In genomic region chr2:84865616-84866571, GRCm38 (mm10) we compare ENCODE assay signal across 9 mouse cellular contexts. TPM values are rescaled to one million over a fixed set of nuclear protein-coding genes. Genes with fewer than 3 reads are reported as not detected.
DNase-seq lines count a peak whose midpoint lies in the region; ATAC-seq and TF ChIP-seq lines count a peak whose summit lies in the region.
"Had no signal": no experiment of that assay in that cellular context is flagged by ENCODE, and none has a peak within 500 bp of the region (broad histone marks: within the 10 kb centered on the region; RNA-seq: fewer than 3 reads in every experiment).

No protein-coding gene starts in this region.

- TF ChIP-seq EP300 in lung, postnatal 0 days (IDR thresholded peaks at IDR 0.05), result no peak

- peaks cover 58% of the 10 kb centered on the region for H3K27me3 ChIP-seq in embryonic facial prominence, embryonic 15.5 days
- H3K27me3 ChIP-seq in lung, postnatal 0 days (replicated peaks; ENCODE audit: insufficient read depth, low read length), result peaks cover 7% of the 10 kb centered on the region; the same call in 1 of the 2 replicates

- peaks cover 14% of the 10 kb centered on the region for H3K4me1 ChIP-seq in embryonic facial prominence, embryonic 15.5 days
- no peaks in the 10 kb centered on the region for H3K4me1 ChIP-seq in lung, postnatal 0 days (ENCODE audit: insufficient read depth, low read depth, low read length)
- peaks cover 11% of the 10 kb centered on the region for H3K4me1 ChIP-seq in olfactory bulb, adult 2 months (ENCODE audit: control insufficient read depth, insufficient read depth, low read length)

- no peak for TF ChIP-seq POLR2A in olfactory bulb, adult 2 months (IDR thresholded peaks at IDR 0.05; ENCODE audit: insufficient read depth, low read depth, low read length)

- no peak overlapping the region for H3K27ac ChIP-seq in embryonic facial prominence, embryonic 15.5 days (replicated peaks)
- H3K27ac ChIP-seq in layer of hippocampus, adult 2 months, result peak overlapping the region; percentile 97
- H3K27ac ChIP-seq in lung, postnatal 0 days (ENCODE audit: low read length), result no peak overlapping the region
- no peak overlapping the region for H3K27ac ChIP-seq in olfactory bulb, adult 2 months (ENCODE audit: insufficient read depth, low read depth, low read length)

- ATAC-seq in embryonic facial prominence, embryonic 15.5 days (ENCODE audit: insufficient number of reproducible peaks, low FRiP score, low TSS enrichment, low read depth), result peak; percentile 55; the same call in 1 of the 2 replicates
- ATAC-seq in lung, postnatal 0 days, result peak; percentile 47

- peak overlapping the region; percentile 78 for H3K4me2 ChIP-seq in embryonic facial prominence, embryonic 15.5 days (replicated peaks)
- peak overlapping the region; percentile 46 for H3K4me2 ChIP-seq in lung, postnatal 0 days (replicated peaks; ENCODE audit: low read depth, low read length)

- H3K9ac ChIP-seq in embryonic facial prominence, embryonic 15.5 days, result 0 out of 2 replicates have a peak overlapping the region, but pooled peaks have one; percentile 6
- H3K9ac ChIP-seq in lung, postnatal 0 days (replicated peaks; ENCODE audit: low read depth), result no peak overlapping the region

- peak overlapping the region; percentile 40 for H3K4me3 ChIP-seq in embryonic facial prominence, embryonic 15.5 days (replicated peaks)
- peak overlapping the region; percentile 57 for H3K4me3 ChIP-seq in layer of hippocampus, adult 2 months
- H3K4me3 ChIP-seq in lung, postnatal 0 days (ENCODE audit: low read depth, low read length), result peak overlapping the region; percentile 16
- peak overlapping the region; percentile 23 for H3K4me3 ChIP-seq in olfactory bulb, adult 2 months (ENCODE audit: insufficient read depth, low read depth, low read length)

- peak; percentile 79 to 80 for DNase-seq in B cell, adult 2 months
- DNase-seq in ES-CJ7 (ENCODE audit: low read depth, low spot score), result peak; percentile 67
- peak; percentile 74 to 84 for DNase-seq in heart, postnatal 14 days
- peak; percentile 75 to 84 for DNase-seq in layer of hippocampus, adult 2 months (ENCODE audit: low spot score in 2 of 2)
- peak; percentile 52 for DNase-seq in lung, postnatal 0 days (ENCODE audit: low spot score)
- DNase-seq in cerebellum, adult 9-10 months, result no peak

- WGBS in embryonic facial prominence, embryonic 15.5 days, result under 1% methylated on average over 46 of the region's 47 CpGs
- WGBS in lung, postnatal 0 days, result under 1% methylated on average over 39 of the region's 47 CpGs
- WGBS in olfactory bulb, adult 2 months, result 1% methylated on average over 47 of the region's 47 CpGs

- intact Hi-C loops in heart, postnatal 14 days (cut with DNase I), result loop anchor here (5.0 kb wide), 1 partner anchor 34 kb away; no protein-coding TSS in a partner anchor

- no peaks in the 10 kb centered on the region for H3K9me3 ChIP-seq in embryonic facial prominence, embryonic 15.5 days (replicated peaks)
- H3K9me3 ChIP-seq in lung, postnatal 0 days (ENCODE audit: low read length), result no peaks in the 10 kb centered on the region

- peaks cover 16% of the 10 kb centered on the region for H3K36me3 ChIP-seq in embryonic facial prominence, embryonic 15.5 days
- H3K36me3 ChIP-seq in lung, postnatal 0 days (ENCODE audit: insufficient read depth, low read length), result no peaks in the 10 kb centered on the region

- TF ChIP-seq CTCF in layer of hippocampus, adult 2 months (conservative IDR thresholded peaks at IDR 0.05), result peak; percentile 89
- TF ChIP-seq CTCF in lung, postnatal 0 days (IDR thresholded peaks at IDR 0.05), result peak; percentile 87
- TF ChIP-seq CTCF in olfactory bulb, adult 2 months (IDR thresholded peaks at IDR 0.05; ENCODE audit: insufficient read depth, low read depth, low read length), result peak; percentile 54

RNA-seq across cellular contexts. Expression of gene Rtn4rl2, which starts 20.6 kb away (rescaled TPM):
- polyA plus RNA-seq in embryonic facial prominence, embryonic 15.5 days (2015; fragmentation: Nextera tagmentation; extraction: Ambion mirVana), result 1.1 and 2.0 TPM in 2 replicates
- 1 to 10 TPM; 4.7 to 4.9 TPM for total RNA-seq in heart, postnatal 14 days (2021)
- 10 to 100 TPM; 85.9 to 88.8 TPM for total RNA-seq in layer of hippocampus, adult 2 months (2021)
- 0.62 and 1.1 TPM in 2 replicates for polyA plus RNA-seq in lung, postnatal 0 days (2015; fragmentation: Nextera tagmentation; extraction: Ambion mirVana)
- not detected in 2 replicates for polyA plus RNA-seq in olfactory bulb, adult 2 months (2012; ENCODE audit: insufficient read depth, insufficient read length, low replicate concordance, missing spikeins)

RNA-seq across cellular contexts. Expression of gene Slc43a1, which starts 27.2 kb away (rescaled TPM):
- 13.7 and 15.8 TPM in 2 replicates for polyA plus RNA-seq in embryonic facial prominence, embryonic 15.5 days (2015; fragmentation: Nextera tagmentation; extraction: Ambion mirVana)
- total RNA-seq in heart, postnatal 14 days (2021), result 1 to 10 TPM; 2.9 to 3.6 TPM
- total RNA-seq in layer of hippocampus, adult 2 months (2021), result under 1 TPM; 0.27 to 0.79 TPM
- polyA plus RNA-seq in lung, postnatal 0 days (2015; fragmentation: Nextera tagmentation; extraction: Ambion mirVana), result 4.9 and 6.6 TPM in 2 replicates
- polyA plus RNA-seq in olfactory bulb, adult 2 months (2012; ENCODE audit: insufficient read depth, insufficient read length, low replicate concordance, missing spikeins), result not detected in 2 replicates

RNA-seq across cellular contexts. Expression of gene Timm10, which starts 39.1 kb away (rescaled TPM):
- 45.7 and 49.7 TPM in 2 replicates for polyA plus RNA-seq in embryonic facial prominence, embryonic 15.5 days (2015; fragmentation: Nextera tagmentation; extraction: Ambion mirVana)
- 100 to 1,000 TPM in 1 of 2 experiments, 10 to 100 TPM in 1; 78.1 to 101 TPM for total RNA-seq in heart, postnatal 14 days (2021)
- total RNA-seq in layer of hippocampus, adult 2 months (2021), result 10 to 100 TPM; 48.7 to 57.5 TPM
- polyA plus RNA-seq in lung, postnatal 0 days (2015; fragmentation: Nextera tagmentation; extraction: Ambion mirVana), result 24.2 and 28.5 TPM in 2 replicates
- not detected in 2 replicates for polyA plus RNA-seq in olfactory bulb, adult 2 months (2012; ENCODE audit: insufficient read depth, insufficient read length, low replicate concordance, missing spikeins)

RNA-seq across cellular contexts. Expression of gene Smtnl1, which starts 43.4 kb away (rescaled TPM):
- polyA plus RNA-seq in embryonic facial prominence, embryonic 15.5 days (2015; fragmentation: Nextera tagmentation; extraction: Ambion mirVana), result 0.33 and 0.53 TPM in 2 replicates
- total RNA-seq in heart, postnatal 14 days (2021), result under 1 TPM in 1 of 2 experiments, not detected in 1; 0.14 TPM
- total RNA-seq in layer of hippocampus, adult 2 months (2021), result not detected
- polyA plus RNA-seq in lung, postnatal 0 days (2015; fragmentation: Nextera tagmentation; extraction: Ambion mirVana), result 0.44 and 0.53 TPM in 2 replicates
- not detected in 2 replicates for polyA plus RNA-seq in olfactory bulb, adult 2 months (2012; ENCODE audit: insufficient read depth, insufficient read length, low replicate concordance, missing spikeins)
- polyA plus RNA-seq: frontal cortex, adult 2 months had no signal

Comparison
In these comparisons a context has a peak if more than half of its experiments do, and no peak if none do; other contexts are left out.
1. RNA of gene Timm10, which starts 39.1 kb away (polyA plus RNA-seq): 45.7 to 49.7 TPM in embryonic facial prominence, embryonic 15.5 days and 24.2 to 28.5 TPM in lung, postnatal 0 days; not detected in olfactory bulb, adult 2 months; every median in the first group is over 10 times any median in the second.
2. Peak in every context shown above with its lines, with median percentiles within 50 percentile points of each other: H3K4me3 ChIP-seq and CTCF ChIP-seq.